Mouse (Mus musculus) inflammation-experienced regulatory T-cells, adult 6 months (primary cell): Measurements from ENCODE around the gene Zbtb12. TPM values are rescaled to one million over a fixed set of nuclear protein-coding genes. Genes with fewer than 3 reads are reported as not detected.
"Not testable (repeated sequence)": the region's sequence is repeated elsewhere in the genome, so short reads cannot be mapped to it uniquely, and the experiment has no call there.

Experiments
- ATAC-seq: one replicate; pipeline ENCODE4 v1.8.0; 2017
- polyA plus RNA-seq, 3 experiments: library from polyadenylated mRNA; unstranded; fragments of 100-300 nt; shearing (Covaris generic); gene quantifications; one replicate each; pipeline ENCODE4 v1.2.1; 2017

The Zbtb12 gene
- polyA plus RNA-seq, 3 experiments from 2014 or later, result not detected

DNA sequence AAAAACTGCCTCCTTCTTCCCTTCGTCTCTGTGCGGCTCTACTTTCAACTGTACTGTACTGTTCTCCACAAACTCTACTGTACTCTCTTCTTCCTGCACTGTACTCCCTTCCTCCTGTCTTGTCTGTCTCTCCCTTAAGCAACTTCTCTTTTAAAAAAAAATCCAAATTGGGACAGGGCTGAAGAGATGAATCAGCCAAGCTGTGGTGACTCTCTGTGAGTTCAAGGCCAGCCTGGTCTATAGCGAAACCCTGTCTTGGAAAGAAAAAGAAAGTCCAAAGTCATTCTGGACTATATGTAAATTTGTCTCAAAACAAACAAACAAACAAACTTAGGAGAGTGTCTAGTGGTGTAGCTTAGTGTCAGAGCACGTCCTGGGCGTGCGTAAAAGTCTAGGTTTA lies 5.0 kb upstream of the Zbtb12 start:
- ATAC-seq, result no peak

GRCm38 (mm10) chr17:34881166-34881565 lies 1.9 kb downstream of the Zbtb12 start:
- ATAC-seq, result no peak

DNA sequence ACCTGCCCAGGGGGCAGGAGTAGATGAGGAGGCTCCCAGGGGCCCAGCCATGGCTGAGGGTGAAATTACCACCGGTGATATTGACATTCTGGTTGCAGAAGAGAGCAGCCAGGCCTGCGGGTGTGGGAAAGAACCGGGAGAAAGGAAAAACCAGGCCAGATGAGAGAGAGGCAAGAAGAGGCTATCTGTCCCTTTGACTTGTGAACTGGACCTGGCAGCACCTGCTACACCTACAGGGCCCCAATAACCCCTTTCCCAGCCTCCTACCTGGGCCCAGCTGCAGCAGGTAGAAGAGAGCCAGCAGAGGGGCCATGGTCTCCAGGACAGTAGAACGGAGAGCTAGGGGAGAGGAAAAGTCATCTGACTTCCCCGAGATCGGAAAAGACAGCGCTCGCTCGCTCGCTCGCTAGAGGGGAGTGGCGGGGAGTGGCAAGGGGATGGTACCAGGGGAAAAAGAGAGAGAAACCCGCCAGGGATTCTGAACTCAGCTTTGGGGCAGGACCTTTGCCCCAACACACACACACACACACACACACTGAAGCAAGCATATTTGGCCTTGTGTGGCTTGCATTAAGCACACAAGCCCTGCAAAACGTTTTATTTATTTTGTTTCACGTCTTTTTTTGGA lies 2.5 kb downstream of the Zbtb12 start, which contains the start of gene Gm20547:
TSS of gene Gm20547 (minus strand) at position 360 of the 628 bp plus-strand sequence.
- no peak for ATAC-seq

DNA sequence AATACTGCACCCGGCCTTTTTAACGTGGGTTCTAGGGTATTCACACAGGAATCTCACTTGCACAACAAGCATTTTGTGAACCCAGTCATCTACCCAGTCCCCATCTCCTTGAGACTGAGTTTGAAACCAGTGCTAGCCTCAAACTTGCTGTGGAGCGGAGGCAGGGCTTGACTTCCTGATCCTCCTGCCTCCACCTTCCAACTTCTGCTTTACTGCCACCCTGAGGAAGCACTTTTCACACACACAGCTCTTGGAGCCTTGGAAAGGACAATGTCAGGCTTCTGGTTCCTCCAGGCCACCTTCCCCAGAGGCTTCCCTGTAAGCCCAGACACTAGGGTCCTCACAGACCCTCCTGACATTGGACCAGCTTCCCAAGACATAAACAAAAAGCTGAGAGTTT lies 4.0 kb downstream of the Zbtb12 start:
- ATAC-seq, result no peak

- ATAC-seq, result no peak
Measured at GRCm38 (mm10) chr17:34884704-34885103, 5.4 kb downstream of the Zbtb12 start.

- no peak for ATAC-seq
Measured at GRCm38 (mm10) chr17:34885615-34886014, 6.3 kb downstream of the Zbtb12 start.

- no peak for ATAC-seq
Measured at GRCm38 (mm10) chr17:34887942-34888341, 8.7 kb downstream of the Zbtb12 start.

DNA sequence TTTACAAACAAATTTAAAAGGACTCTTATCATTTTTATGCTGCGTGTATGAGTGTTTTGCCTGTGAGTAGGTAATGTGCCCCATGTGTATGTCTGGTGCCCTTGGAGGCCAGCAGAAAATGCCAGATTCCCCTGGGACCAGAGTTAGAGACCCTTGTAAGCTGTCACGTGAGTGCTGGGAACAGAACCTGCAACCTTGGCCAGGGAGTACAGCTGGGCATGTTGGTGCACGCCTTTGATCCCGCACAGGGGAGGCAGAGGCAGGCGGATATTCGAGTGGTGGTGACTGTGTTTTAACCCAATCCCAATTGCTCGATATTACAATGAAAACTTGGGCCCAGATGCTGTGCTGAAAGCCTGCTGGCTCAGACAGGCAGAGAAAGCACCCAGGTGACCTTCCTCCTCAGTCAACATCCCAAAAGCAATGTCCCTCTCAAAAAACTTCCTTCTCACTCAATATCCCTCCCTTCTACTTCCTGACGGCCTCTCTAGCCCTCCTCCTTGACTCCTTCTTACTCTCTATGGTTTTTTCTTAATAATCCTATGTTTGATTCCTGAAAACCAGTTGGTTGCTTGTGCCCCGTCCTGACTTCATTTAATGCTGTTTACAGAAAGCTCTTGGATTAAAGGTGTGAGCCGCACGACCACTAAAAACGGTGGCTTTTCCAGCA lies 10.9 kb downstream of the Zbtb12 start:
- no peak for ATAC-seq

GRCm38 (mm10) chr17:34891377-34891776 lies 12.1 kb downstream of the Zbtb12 start:
- no peak for ATAC-seq

DNA sequence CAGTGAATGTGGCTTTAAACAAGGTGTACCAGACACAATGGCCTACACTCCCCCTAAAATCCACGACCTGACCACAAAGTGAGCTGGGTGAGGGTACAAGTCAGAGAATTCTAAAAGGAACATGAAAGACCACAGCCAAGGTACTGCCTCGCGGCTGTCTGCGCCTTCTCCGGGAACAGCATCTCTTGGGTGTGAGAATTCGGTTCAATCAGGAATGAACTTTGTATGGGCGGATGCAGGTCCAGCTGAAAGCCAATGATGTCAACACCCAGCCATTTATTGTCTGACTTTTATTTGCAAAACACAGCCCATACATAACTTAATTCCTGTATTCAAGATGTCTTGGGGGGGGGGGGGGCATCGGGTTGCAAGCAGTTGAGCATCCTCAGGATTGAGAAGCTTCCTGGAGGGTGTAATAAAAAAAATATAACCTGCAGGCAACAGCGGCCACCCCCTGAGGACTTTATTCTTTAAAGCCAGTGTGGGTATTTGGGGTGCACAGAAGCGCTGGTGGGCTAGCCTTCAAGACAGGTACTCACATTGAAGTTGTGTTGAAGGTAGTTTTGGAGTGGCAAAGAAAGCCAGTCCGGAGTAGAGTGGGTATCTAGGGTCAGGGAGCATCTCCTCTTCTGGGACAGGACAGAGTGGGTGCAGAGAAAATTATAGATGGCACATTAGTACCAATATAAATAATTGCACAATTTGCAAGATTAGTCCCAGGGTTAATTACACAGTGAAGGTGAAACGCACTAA lies 14.0 kb downstream of the Zbtb12 start:
- ATAC-seq, result no peak

- ATAC-seq, result peak; percentile 46
Measured at GRCm38 (mm10) chr17:34894074-34894597, 14.9 kb downstream of the Zbtb12 start.

- no peak for ATAC-seq
Measured at GRCm38 (mm10) chr17:34894801-34895530, 15.7 kb downstream of the Zbtb12 start.

DNA sequence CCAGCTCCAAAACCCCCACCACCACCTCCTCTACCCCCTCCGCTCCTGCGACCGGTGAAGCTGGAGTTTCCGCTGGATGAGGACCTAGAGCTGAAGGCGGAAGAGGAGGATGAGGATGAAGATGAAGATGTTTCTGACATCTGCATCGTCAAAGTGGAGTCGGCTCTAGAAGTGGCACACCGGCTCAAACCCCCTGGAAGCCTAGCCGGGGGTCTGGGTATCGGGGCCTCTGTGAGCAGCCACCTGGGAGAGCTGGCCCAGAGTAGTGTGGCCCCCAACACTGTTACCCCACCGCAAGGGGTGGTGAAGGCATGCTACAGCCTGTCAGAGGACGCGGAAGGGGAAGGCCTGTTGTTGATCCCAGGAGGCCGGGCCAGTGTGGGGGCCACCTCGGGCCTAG lies 16.4 kb downstream of the Zbtb12 start:
- no peak for ATAC-seq

GRCm38 (mm10) chr17:34896366-34896765 lies 17.1 kb downstream of the Zbtb12 start:
- ATAC-seq, result peak; percentile 24

GRCm38 (mm10) chr17:34897373-34898159 lies 18.3 kb downstream of the Zbtb12 start:
- no peak for ATAC-seq

DNA sequence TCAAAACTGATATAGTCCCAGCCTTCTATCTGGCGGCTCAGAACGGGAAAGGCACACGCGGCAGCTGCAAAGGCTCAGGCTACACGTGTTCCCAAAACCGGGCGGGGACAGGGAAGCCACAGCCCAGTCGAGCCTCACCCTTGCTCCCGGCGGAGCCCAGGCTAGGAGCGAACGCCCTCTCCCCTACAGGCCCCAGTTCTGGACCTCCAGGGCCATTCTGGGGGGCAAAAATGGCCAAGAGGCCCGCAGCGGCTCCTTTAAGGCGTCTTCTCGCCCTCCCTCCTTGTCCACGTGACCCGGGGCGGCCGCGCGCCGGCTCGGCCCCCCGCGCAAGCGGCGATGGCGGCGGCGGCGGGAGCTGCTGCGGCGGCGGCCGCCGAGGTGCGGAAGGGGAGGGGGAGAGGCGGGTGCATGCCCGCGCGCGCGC lies 18.9 kb downstream of the Zbtb12 start, which contains the start of the genes C2 and Ehmt2:
TSS of gene C2 (minus strand) at position 106 of the 427 bp plus-strand sequence.
TSS of gene Ehmt2 (plus strand) at position 310 of the 427 bp plus-strand sequence.
- ATAC-seq, result peak; percentile 44

- ATAC-seq, result no peak
Measured at GRCm38 (mm10) chr17:34898706-34899052, 19.4 kb downstream of the Zbtb12 start.

DNA sequence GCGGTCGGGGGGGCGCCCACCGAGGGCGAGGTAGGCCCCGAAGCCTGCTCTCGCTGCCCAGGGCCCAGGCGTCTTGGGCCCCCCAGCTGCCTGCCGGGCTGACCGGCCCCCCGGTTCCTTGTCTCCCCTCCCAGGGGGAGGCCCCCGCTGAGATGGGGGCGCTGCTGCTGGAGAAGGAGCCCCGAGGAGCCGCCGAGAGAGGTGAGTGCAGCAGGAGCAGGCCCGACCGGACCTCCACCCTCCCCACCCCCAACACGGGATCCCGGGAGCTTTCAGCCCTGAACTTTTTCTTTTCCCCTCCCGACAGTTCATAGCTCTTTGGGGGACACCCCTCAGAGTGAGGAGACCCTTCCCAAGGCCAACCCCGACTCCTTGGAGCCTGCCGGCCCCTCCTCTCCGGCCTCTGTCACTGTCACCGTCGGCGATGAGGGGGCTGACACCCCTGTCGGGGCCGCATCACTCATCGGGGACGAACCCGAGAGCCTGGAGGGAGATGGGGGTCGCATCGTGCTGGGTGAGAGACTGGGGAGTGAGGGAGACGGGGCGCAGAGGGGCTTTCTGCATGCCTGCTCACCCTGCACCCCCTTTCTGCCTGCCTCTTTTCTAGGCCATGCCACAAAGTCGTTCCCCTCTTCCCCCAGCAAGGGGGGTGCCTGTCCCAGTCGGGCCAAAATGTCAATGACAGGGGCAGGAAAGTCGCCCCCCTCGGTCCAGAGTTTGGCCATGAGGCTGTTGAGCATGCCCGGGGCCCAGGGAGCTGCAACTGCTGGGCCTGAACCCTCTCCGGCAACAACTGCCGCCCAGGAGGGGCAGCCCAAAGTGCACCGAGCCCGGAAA lies 20.0 kb downstream of the Zbtb12 start:
- no peak for ATAC-seq

DNA sequence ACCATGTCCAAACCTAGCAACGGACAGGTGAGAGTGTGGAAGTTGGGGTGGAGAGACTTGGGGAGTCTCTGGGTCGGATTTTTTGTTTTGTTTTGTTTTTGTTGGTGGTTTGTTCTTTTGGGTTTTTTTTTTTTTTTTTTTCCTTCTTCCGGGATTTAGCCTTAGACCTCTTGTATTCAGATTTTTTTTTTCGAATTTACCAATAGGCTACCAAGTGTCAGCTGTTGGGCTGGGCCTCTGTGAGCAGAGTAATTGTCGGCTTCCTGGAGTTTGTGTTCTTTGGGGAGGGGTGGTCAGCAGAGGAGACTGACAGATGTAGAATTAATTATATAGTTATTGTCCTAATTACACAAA lies 20.6 kb downstream of the Zbtb12 start:
- peak; percentile 35 for ATAC-seq

DNA sequence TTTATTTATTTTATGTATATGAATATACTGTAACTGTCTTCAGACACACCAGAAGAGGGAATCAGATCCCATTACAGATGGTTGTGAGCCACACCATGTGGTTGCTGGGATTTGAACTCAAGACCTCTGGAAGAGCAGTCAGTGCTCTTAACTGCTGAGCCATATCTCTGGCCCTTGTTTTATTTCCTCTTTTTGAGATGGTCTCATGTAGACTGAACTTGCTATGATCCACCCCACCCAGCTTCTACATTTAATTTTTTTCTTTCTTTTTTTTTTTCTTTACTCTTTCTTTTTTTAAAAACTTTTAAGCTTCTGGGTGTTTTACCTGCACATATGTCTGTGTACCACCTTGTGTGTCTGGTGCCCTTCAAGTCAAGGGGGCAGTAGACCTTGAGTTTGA lies 21.5 kb downstream of the Zbtb12 start:
- not testable (repeated sequence) for ATAC-seq

- ATAC-seq, result not testable (repeated sequence)
Measured at GRCm38 (mm10) chr17:34901948-34902347, 22.7 kb downstream of the Zbtb12 start.
